Mouse (Mus musculus) NIH3T3 (cell line): ENCODE results near the gene Micall1.

ENCODE experiments used
- DNase-seq: peaks from one replicate; pipeline ENCODE4 v3.0.0-alpha.2; 2012; ENCODE audit warnings: low read depth

Micall1 gene

GRCm38 (mm10) chr15:79097135-79097534 lies 11.6 kb upstream of the Micall1 start:
- DNase-seq = no peak

- peak; percentile 47 for DNase-seq
Observed at GRCm38 (mm10) chr15:79097611-79098025, 11.1 kb upstream of the Micall1 start.

GRCm38 (mm10) chr15:79098220-79098619 lies 10.5 kb upstream of the Micall1 start:
- DNase-seq = no peak

GRCm38 (mm10) chr15:79098868-79099267 lies 9.8 kb upstream of the Micall1 start:
- no peak for DNase-seq

- no peak for DNase-seq
Observed at GRCm38 (mm10) chr15:79099456-79099855, 9.2 kb upstream of the Micall1 start.

- DNase-seq = peak; percentile 58
Observed at GRCm38 (mm10) chr15:79100391-79100790, 8.3 kb upstream of the Micall1 start.

- DNase-seq = no peak
Observed at GRCm38 (mm10) chr15:79101531-79101930, 7.2 kb upstream of the Micall1 start.

GRCm38 (mm10) chr15:79103264-79103663 lies 5.4 kb upstream of the Micall1 start:
- no peak for DNase-seq

GRCm38 (mm10) chr15:79105804-79106203 lies 2.9 kb upstream of the Micall1 start:
- DNase-seq = no peak

- DNase-seq = peak; percentile 90
Observed at GRCm38 (mm10) chr15:79107966-79108365, 732 bp upstream of the Micall1 start.

- peak; percentile 34 for DNase-seq
Observed at GRCm38 (mm10) chr15:79109321-79109934, 730 bp downstream of the Micall1 start.

- no peak for DNase-seq
Observed at GRCm38 (mm10) chr15:79110031-79110430, 1.3 kb downstream of the Micall1 start.

GRCm38 (mm10) chr15:79110528-79110927 lies 1.8 kb downstream of the Micall1 start:
- DNase-seq = peak; percentile 53

GRCm38 (mm10) chr15:79111774-79112173 lies 3.1 kb downstream of the Micall1 start:
- DNase-seq = peak; percentile 60

- DNase-seq = no peak
Observed at GRCm38 (mm10) chr15:79115276-79115675, 6.6 kb downstream of the Micall1 start.

- DNase-seq = no peak
Observed at GRCm38 (mm10) chr15:79119491-79119890, 10.8 kb downstream of the Micall1 start.

- no peak for DNase-seq
Observed at GRCm38 (mm10) chr15:79122119-79122518, 13.4 kb downstream of the Micall1 start.

GRCm38 (mm10) chr15:79122546-79122945 lies 13.8 kb downstream of the Micall1 start:
- no peak for DNase-seq

- no peak for DNase-seq
Observed at GRCm38 (mm10) chr15:79123751-79124150, 15.1 kb downstream of the Micall1 start.

- no peak for DNase-seq
Observed at GRCm38 (mm10) chr15:79124331-79124875, 15.7 kb downstream of the Micall1 start.

GRCm38 (mm10) chr15:79126217-79126932 lies 17.7 kb downstream of the Micall1 start:
- DNase-seq = peak; percentile 84

- DNase-seq = no peak
Observed at GRCm38 (mm10) chr15:79127101-79127500, 18.4 kb downstream of the Micall1 start.

- no peak for DNase-seq
Observed at GRCm38 (mm10) chr15:79128208-79128607, 19.5 kb downstream of the Micall1 start.
